ENCODE assay signal across 38 mouse cellular contexts in genomic region chr12:52012159-52012558, GRCm38 (mm10). TPM values are rescaled to one million over a fixed set of nuclear protein-coding genes. Genes with fewer than 3 reads are reported as not detected.
"Had no signal": no experiment of that assay in that cellular context is flagged by ENCODE, and none has a peak within 500 bp of the region (broad histone marks: within the 10 kb centered on the region; RNA-seq: fewer than 3 reads in every experiment).

No protein-coding gene starts in this region.

- H3K4me3 ChIP-seq: gastrocnemius, adult 2 months; heart, embryonic 10.5 days; heart, embryonic 12.5 days; heart, embryonic 15.5 days; hindbrain, embryonic 10.5 days; hindbrain, embryonic 12.5 days; intestine, embryonic 15.5 days; layer of hippocampus, adult 2 months; left cerebral cortex, adult 2 months; limb, embryonic 10.5 days; limb, embryonic 12.5 days; liver, embryonic 13.5 days had no signal

- H3K36me3 ChIP-seq: heart, embryonic 10.5 days; heart, embryonic 12.5 days; heart, embryonic 15.5 days; hindbrain, embryonic 10.5 days; hindbrain, embryonic 12.5 days; intestine, embryonic 15.5 days; limb, embryonic 10.5 days; limb, embryonic 12.5 days; liver, embryonic 13.5 days had no signal

- H3K4me1 ChIP-seq: heart, embryonic 10.5 days; heart, embryonic 12.5 days; heart, embryonic 15.5 days; intestine, embryonic 15.5 days; limb, embryonic 12.5 days had no signal

- H3K27ac ChIP-seq: gastrocnemius, adult 2 months; heart, embryonic 10.5 days; heart, embryonic 15.5 days; hindbrain, embryonic 12.5 days; hindbrain, embryonic 14.5 days; intestine, embryonic 15.5 days; layer of hippocampus, adult 2 months; left cerebral cortex, adult 2 months; limb, embryonic 10.5 days; limb, embryonic 12.5 days; liver, embryonic 13.5 days had no signal

- H3K27me3 ChIP-seq: heart, embryonic 12.5 days; heart, embryonic 15.5 days; hindbrain, embryonic 12.5 days; intestine, embryonic 15.5 days; limb, embryonic 12.5 days; liver, embryonic 13.5 days had no signal

- H3K9me3 ChIP-seq: heart, embryonic 10.5 days; heart, embryonic 12.5 days; heart, embryonic 15.5 days; hindbrain, embryonic 10.5 days; hindbrain, embryonic 12.5 days; intestine, embryonic 15.5 days; limb, embryonic 10.5 days; limb, embryonic 12.5 days; liver, embryonic 13.5 days had no signal

- H3K9ac ChIP-seq: heart, embryonic 12.5 days; heart, embryonic 15.5 days; hindbrain, embryonic 12.5 days; hindbrain, embryonic 14.5 days; intestine, embryonic 15.5 days; limb, embryonic 12.5 days; liver, embryonic 13.5 days had no signal

- H3K4me2 ChIP-seq: heart, embryonic 12.5 days; heart, embryonic 15.5 days; hindbrain, embryonic 12.5 days; hindbrain, embryonic 14.5 days; intestine, embryonic 15.5 days; limb, embryonic 12.5 days; liver, embryonic 11.5 days; liver, embryonic 13.5 days had no signal

- DNase-seq: gastrocnemius, adult 2 months; gastrocnemius, postnatal 10 days; gastrocnemius, postnatal 25 days; heart, postnatal 14 days; heart, postnatal 36 days; kidney, adult 18-20 months; kidney, adult 8-10 months; kidney, postnatal 10 days; kidney, postnatal 25 days; kidney, postnatal 4 days; liver; liver, embryonic 13.5 days had no signal

- ATAC-seq: hindbrain, embryonic 16.5 days; inflammation-experienced regulatory T-cells, adult 6 months; intestine, embryonic 15.5 days; intestine, postnatal 0 days had no signal

RNA-seq across cellular contexts. Expression of gene Gpr33, which starts 15.7 kb away (rescaled TPM):
- total RNA-seq: gastrocnemius, adult 2 months; gastrocnemius, postnatal 25 days; gastrocnemius, postnatal 4 days; granulocyte monocyte progenitor cell, adult 5-6 weeks; heart, adult 8-10 months; heart, postnatal 14 days; heart, postnatal 36 days; layer of hippocampus, adult 2 months; layer of hippocampus, postnatal 10 days; layer of hippocampus, postnatal 25 days; left cerebral cortex, adult 2 months; left cerebral cortex, postnatal 14 days; left cerebral cortex, postnatal 36 days had no signal
- polyA plus RNA-seq: heart, embryonic 10.5 days; heart, embryonic 12.5 days; heart, embryonic 15.5 days; heart, postnatal 0 days; hindbrain, embryonic 10.5 days; hindbrain, embryonic 12.5 days; hindbrain, embryonic 14.5 days; hindbrain, embryonic 16.5 days; inflammation-experienced regulatory T-cells, adult 6 months; intestine, embryonic 15.5 days; intestine, postnatal 0 days; kidney, embryonic 14.5 days; kidney, embryonic 16.5 days; limb, embryonic 10.5 days; limb, embryonic 12.5 days; limb, embryonic 14.5 days; liver, embryonic 11.5 days; liver, embryonic 13.5 days had no signal
